Mouse (Mus musculus) gonadal fat pad, adult 2 months (tissue): Measurements from ENCODE around the gene Gm11172. TPM values are rescaled to one million over a fixed set of nuclear protein-coding genes. Genes with fewer than 3 reads are reported as not detected.

ENCODE experiments used
- DNase-seq: peaks from one replicate; pipeline ENCODE4 v3.0.0-alpha.2; 2012; ENCODE audit warnings: low read depth
- polyA plus RNA-seq: library from polyadenylated mRNA; depleted of rRNA; stranded (reverse); fragments of >200 nt; gene quantifications from 2 replicates; pipeline ENCODE4 v1.2.3, GENCODE M21; 2012; rRNA removed

Gm11172 gene
- not detected in 2 replicates for polyA plus RNA-seq

GRCm38 (mm10) chr16:10812865-10813371, at the start of gene Gm11172:
Gene Gm11172 (plus strand): TSS chr16:10812915.
- DNase-seq, result no peak

GRCm38 (mm10) chr16:10763540-10764264, 49.0 kb upstream of the Gm11172 start:
- DNase-seq, result no peak

GRCm38 (mm10) chr16:10764323-10764722, 48.4 kb upstream of the Gm11172 start:
- no peak for DNase-seq

- DNase-seq, result no peak
These were observed 45.6 kb upstream of the Gm11172 start for GRCm38 (mm10) chr16:10767158-10767557.

- DNase-seq, result no peak
These were observed 43.9 kb upstream of the Gm11172 start for GRCm38 (mm10) chr16:10768821-10769220.

- DNase-seq, result no peak
These were observed 43.1 kb upstream of the Gm11172 start for GRCm38 (mm10) chr16:10769661-10770060.

GRCm38 (mm10) chr16:10770531-10771325, 42.0 kb upstream of the Gm11172 start:
- DNase-seq, result no peak

- DNase-seq, result no peak
These were observed 40.8 kb upstream of the Gm11172 start for GRCm38 (mm10) chr16:10771769-10772510.

- DNase-seq, result no peak
These were observed 39.2 kb upstream of the Gm11172 start for GRCm38 (mm10) chr16:10773543-10773942.

GRCm38 (mm10) chr16:10774726-10775125, 38.0 kb upstream of the Gm11172 start:
- no peak for DNase-seq

- DNase-seq, result no peak
These were observed 36.4 kb upstream of the Gm11172 start for GRCm38 (mm10) chr16:10776322-10776721.

- no peak for DNase-seq
These were observed 35.0 kb upstream of the Gm11172 start for GRCm38 (mm10) chr16:10777579-10778160.

- DNase-seq, result no peak
These were observed 32.0 kb upstream of the Gm11172 start for GRCm38 (mm10) chr16:10780631-10781120.

- no peak for DNase-seq
These were observed 30.8 kb upstream of the Gm11172 start for GRCm38 (mm10) chr16:10781862-10782371.

- DNase-seq, result no peak
These were observed 30.2 kb upstream of the Gm11172 start for GRCm38 (mm10) chr16:10782377-10783151.

GRCm38 (mm10) chr16:10783152-10783434, 29.6 kb upstream of the Gm11172 start:
- no peak for DNase-seq

GRCm38 (mm10) chr16:10783451-10783850, 29.3 kb upstream of the Gm11172 start:
- no peak for DNase-seq

GRCm38 (mm10) chr16:10783883-10784792, 28.6 kb upstream of the Gm11172 start:
- no peak for DNase-seq

- no peak for DNase-seq
These were observed 27.8 kb upstream of the Gm11172 start for GRCm38 (mm10) chr16:10784793-10785370.
